Mouse (Mus musculus): ENCODE measurements around the gene Unc13d.

Gene Unc13d

GRCm38 (mm10) chr11:116087194-116088130 is 9.7 kb upstream of the Unc13d start:
- H3K27me3 ChIP-seq (ENCODE audit: insufficient read depth, low read length) = no peaks in the 10 kb centered on the region
- H3K4me3 ChIP-seq (replicated peaks; ENCODE audit: low read length) = peak overlapping the region; percentile 76
- peaks cover 55% of the 10 kb centered on the region for H3K4me1 ChIP-seq (replicated peaks; ENCODE audit: low read depth, low read length)
- TF ChIP-seq NANOG (IDR thresholded peaks at IDR 0.05; ENCODE audit: borderline replicate concordance, low read length) (no peak), CTCF (conservative IDR thresholded peaks at IDR 0.05; ENCODE audit: low read length) (peak; percentile 53), POU5F1 (IDR thresholded peaks at IDR 0.05; ENCODE audit: borderline replicate concordance, low read length) (no peak)
- H3K9me3 ChIP-seq (ENCODE audit: low read length) = no peaks in the 10 kb centered on the region
- peaks cover 33% of the 10 kb centered on the region for H3K36me3 ChIP-seq (ENCODE audit: insufficient read depth, low read length)

DNA sequence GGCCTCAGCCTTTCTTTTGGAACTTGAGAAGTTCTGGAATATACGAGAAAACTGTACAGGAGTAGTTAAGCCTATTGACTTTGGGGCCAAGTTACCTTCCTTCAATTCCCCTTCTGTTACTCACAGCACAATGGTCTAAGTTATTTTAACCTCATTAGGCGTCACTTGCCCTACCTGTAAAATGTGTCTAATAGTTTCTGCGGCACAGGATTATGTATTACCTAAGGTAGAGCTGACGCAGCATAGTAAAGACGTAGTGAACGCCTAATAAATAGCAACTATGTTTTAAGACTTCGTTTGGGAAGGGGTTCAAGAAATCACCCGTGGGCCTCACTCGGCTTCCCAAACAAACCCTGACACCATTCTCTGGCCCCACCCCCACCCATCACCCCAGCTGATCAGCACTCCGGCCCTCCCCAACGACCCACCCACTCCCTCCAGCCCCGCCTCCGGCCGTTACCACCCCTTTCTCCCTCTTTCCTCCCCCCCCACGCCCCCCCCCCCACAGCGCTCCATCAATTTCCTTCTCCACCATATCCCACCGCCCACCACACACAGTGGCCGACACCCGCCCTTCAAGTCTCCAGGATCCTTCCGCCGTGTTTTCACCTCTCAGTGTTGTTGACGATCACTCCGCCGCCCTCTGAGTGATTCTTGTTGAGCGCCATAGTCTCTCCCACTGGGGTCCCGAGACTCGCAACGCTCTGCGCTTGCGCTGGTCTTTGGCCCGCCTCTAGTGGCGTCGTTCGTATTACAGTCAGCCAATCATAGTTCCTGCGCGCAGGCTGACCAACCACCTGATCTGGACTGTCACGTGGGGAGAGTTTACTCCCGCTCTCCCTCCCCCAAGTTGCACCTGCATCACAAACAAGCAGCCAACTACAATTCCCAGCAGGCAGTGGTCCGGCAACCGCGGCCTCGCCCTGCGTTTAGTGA is 8.8 kb upstream of the Unc13d start, which contains the start of gene Wbp2:
TSS of gene Wbp2 (minus strand) at position 738 of the 936 bp plus-strand sequence.
- TF ChIP-seq CTCF (conservative IDR thresholded peaks at IDR 0.05; ENCODE audit: low read length) = no peak
- peaks cover 58% of the 10 kb centered on the region for H3K4me1 ChIP-seq (replicated peaks; ENCODE audit: low read depth, low read length)
- H3K27me3 ChIP-seq (ENCODE audit: insufficient read depth, low read length) = no peaks in the 10 kb centered on the region
- H3K36me3 ChIP-seq (ENCODE audit: insufficient read depth, low read length) = peaks cover 43% of the 10 kb centered on the region
- no peaks in the 10 kb centered on the region for H3K9me3 ChIP-seq (ENCODE audit: low read length)
- peak within 1 kb of the TSS; percentile 76 for H3K4me3 ChIP-seq (replicated peaks; ENCODE audit: low read length)

GRCm38 (mm10) chr11:116084166-116084565 is 6.4 kb upstream of the Unc13d start:
- H3K36me3 ChIP-seq (ENCODE audit: insufficient read depth, low read length) = peaks cover 65% of the 10 kb centered on the region
- peaks cover 79% of the 10 kb centered on the region for H3K4me1 ChIP-seq (replicated peaks; ENCODE audit: low read depth, low read length)
- no peaks in the 10 kb centered on the region for H3K9me3 ChIP-seq (ENCODE audit: low read length)
- H3K4me3 ChIP-seq (replicated peaks; ENCODE audit: low read length) = no peak overlapping the region
- H3K27me3 ChIP-seq (ENCODE audit: insufficient read depth, low read length) = no peaks in the 10 kb centered on the region
- no peak for TF ChIP-seq POU5F1 (IDR thresholded peaks at IDR 0.05; ENCODE audit: borderline replicate concordance, low read length)

DNA sequence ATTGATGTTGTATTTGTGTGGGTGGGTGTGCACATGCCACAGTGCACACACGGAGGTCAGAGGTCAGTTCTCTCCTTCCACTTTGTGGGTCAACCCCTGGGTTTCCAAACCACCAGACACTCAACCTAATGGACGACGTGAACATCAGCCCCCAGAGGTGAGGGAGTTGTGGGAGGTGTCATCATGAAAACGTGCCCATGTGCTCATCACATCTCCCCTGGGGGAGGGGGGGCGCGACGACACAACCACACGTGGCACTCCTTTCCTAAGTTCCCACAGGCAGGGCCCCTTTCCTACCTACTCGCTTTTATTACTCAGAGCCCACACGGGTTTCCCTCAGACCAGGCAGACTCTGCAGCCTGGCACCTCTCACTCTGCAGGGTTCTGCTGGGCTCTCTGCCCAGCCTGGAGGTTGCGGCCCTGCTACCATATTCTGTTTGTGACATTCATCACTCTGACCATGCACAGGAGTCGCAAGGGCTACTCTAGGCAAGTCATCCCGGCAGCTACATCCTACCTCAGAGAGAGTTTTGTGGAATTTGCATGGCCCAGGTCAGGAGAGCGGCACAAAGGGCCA is 5.4 kb upstream of the Unc13d start:
- Histone ChIP-seq H3K27me3 (ENCODE audit: insufficient read depth, low read length) (no peaks in the 10 kb centered on the region), H3K36me3 (ENCODE audit: insufficient read depth, low read length) (peaks cover 71% of the 10 kb centered on the region), H3K9me3 (ENCODE audit: low read length) (no peaks in the 10 kb centered on the region), H3K4me1 (replicated peaks; ENCODE audit: low read depth, low read length) (peaks cover 87% of the 10 kb centered on the region), H3K4me3 (replicated peaks; ENCODE audit: low read length) (no peak overlapping the region)
- no peak for TF ChIP-seq CTCF (conservative IDR thresholded peaks at IDR 0.05; ENCODE audit: low read length)
- no peak for TF ChIP-seq NANOG (IDR thresholded peaks at IDR 0.05; ENCODE audit: borderline replicate concordance, low read length)
- no peak for TF ChIP-seq POU5F1 (IDR thresholded peaks at IDR 0.05; ENCODE audit: borderline replicate concordance, low read length)

DNA sequence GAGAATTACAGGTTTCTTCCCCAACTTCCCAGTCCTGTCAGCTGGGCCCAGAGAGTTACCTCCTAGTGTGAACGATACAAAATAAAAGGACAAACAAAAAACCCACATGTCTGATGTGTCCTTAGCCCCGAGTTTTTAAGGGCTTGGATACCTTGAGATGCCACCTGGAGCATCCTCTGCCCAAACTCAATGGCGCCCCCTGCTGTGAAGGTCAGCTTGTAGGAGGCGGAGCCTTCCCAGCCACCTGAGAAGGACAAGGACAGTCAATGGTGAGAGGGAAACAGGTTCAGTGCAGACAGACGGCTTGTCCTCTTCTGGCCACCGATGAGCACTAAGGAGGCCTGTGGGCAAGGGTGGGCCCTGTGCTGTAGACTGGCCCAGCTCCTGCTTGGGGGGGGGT is 3.3 kb upstream of the Unc13d start:
- peaks cover 71% of the 10 kb centered on the region for H3K36me3 ChIP-seq (ENCODE audit: insufficient read depth, low read length)
- H3K4me1 ChIP-seq (replicated peaks; ENCODE audit: low read depth, low read length) = peaks cover 98% of the 10 kb centered on the region
- H3K27me3 ChIP-seq (ENCODE audit: insufficient read depth, low read length) = no peaks in the 10 kb centered on the region
- H3K4me3 ChIP-seq (replicated peaks; ENCODE audit: low read length) = 0 out of 2 replicates have a peak overlapping the region, but pooled peaks have one; percentile 4
- no peaks in the 10 kb centered on the region for H3K9me3 ChIP-seq (ENCODE audit: low read length)
- peak; percentile 28 for TF ChIP-seq CTCF (conservative IDR thresholded peaks at IDR 0.05; ENCODE audit: low read length)
- TF ChIP-seq NANOG (IDR thresholded peaks at IDR 0.05; ENCODE audit: borderline replicate concordance, low read length) = no peak

- Histone ChIP-seq H3K4me1 (replicated peaks; ENCODE audit: low read depth, low read length) (peaks cover 88% of the 10 kb centered on the region), H3K36me3 (ENCODE audit: insufficient read depth, low read length) (peaks cover 57% of the 10 kb centered on the region), H3K27me3 (ENCODE audit: insufficient read depth, low read length) (no peaks in the 10 kb centered on the region), H3K9me3 (ENCODE audit: low read length) (no peaks in the 10 kb centered on the region), H3K4me3 (replicated peaks; ENCODE audit: low read length) (peak overlapping the region; percentile 43; the same call in 1 of the 2 replicates)
- TF ChIP-seq NANOG (IDR thresholded peaks at IDR 0.05; ENCODE audit: borderline replicate concordance, low read length) (no peak), CTCF (conservative IDR thresholded peaks at IDR 0.05; ENCODE audit: low read length) (no peak), POU5F1 (IDR thresholded peaks at IDR 0.05; ENCODE audit: borderline replicate concordance, low read length) (no peak)
Observed at GRCm38 (mm10) chr11:116079511-116079910, 1.8 kb upstream of the Unc13d start.

DNA sequence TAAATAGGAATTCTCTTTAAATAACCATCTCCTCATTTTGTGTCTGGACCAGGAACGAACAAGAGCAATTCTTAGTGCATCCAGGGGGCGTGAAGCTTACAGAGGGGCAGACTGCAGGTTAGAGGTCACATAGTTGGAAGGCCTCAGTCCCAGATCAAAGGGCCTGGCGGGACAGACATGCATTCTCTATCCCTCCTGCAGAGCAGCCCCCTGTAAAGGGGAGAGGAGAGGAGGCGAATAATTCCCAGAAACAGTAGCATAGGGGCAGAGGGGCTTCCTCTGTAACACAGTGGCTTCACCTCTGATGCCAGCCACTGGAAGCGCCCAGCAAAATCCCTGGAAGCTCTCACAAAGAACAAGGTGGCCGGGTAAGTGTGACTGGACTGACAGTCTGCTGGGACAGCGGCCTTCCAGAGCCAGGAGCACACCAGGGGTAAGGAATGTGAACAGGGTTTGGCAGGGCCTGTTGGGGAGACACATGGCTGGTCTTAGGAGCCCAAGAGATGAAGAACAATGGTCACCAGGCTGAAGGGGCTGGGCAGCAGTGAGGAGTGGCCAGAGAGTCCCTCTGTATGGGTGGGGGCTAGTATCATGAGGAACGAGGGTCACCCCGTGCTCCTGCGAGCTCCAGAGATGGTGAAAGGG is 1.0 kb upstream of the Unc13d start:
- Histone ChIP-seq H3K36me3 (ENCODE audit: insufficient read depth, low read length) (peaks cover 50% of the 10 kb centered on the region), H3K4me3 (replicated peaks; ENCODE audit: low read length) (peak overlapping the region; percentile 43), H3K9me3 (ENCODE audit: low read length) (no peaks in the 10 kb centered on the region), H3K27me3 (ENCODE audit: insufficient read depth, low read length) (no peaks in the 10 kb centered on the region), H3K4me1 (replicated peaks; ENCODE audit: low read depth, low read length) (peaks cover 80% of the 10 kb centered on the region)
- no peak for TF ChIP-seq NANOG (IDR thresholded peaks at IDR 0.05; ENCODE audit: borderline replicate concordance, low read length)
- TF ChIP-seq CTCF (conservative IDR thresholded peaks at IDR 0.05; ENCODE audit: low read length) = no peak
- no peak for TF ChIP-seq POU5F1 (IDR thresholded peaks at IDR 0.05; ENCODE audit: borderline replicate concordance, low read length)

- no peak for TF ChIP-seq POU5F1 (IDR thresholded peaks at IDR 0.05; ENCODE audit: borderline replicate concordance, low read length)
- no peak for TF ChIP-seq NANOG (IDR thresholded peaks at IDR 0.05; ENCODE audit: borderline replicate concordance, low read length)
- TF ChIP-seq CTCF (conservative IDR thresholded peaks at IDR 0.05; ENCODE audit: low read length) = no peak
- H3K9me3 ChIP-seq (ENCODE audit: low read length) = no peaks in the 10 kb centered on the region
- peaks cover 75% of the 10 kb centered on the region for H3K4me1 ChIP-seq (replicated peaks; ENCODE audit: low read depth, low read length)
- H3K36me3 ChIP-seq (ENCODE audit: insufficient read depth, low read length) = peaks cover 44% of the 10 kb centered on the region
- H3K27me3 ChIP-seq (ENCODE audit: insufficient read depth, low read length) = no peaks in the 10 kb centered on the region
- peak overlapping the region; percentile 76 for H3K4me3 ChIP-seq (replicated peaks; ENCODE audit: low read length)
Observed at GRCm38 (mm10) chr11:116078221-116078620, 460 bp upstream of the Unc13d start.

Data from E14TG2a.4 (cell line).